Mouse (Mus musculus) granulocyte monocyte progenitor cell, adult 5-6 weeks (primary cell): Measurements from ENCODE around the gene Nectin2. TPM values are rescaled to one million over a fixed set of nuclear protein-coding genes. Genes with fewer than 3 reads are reported as not detected.
A peak's percentile ranks its signal among the peaks of the same experiment; 100 is the strongest.
"Not testable (repeated sequence)": the region's sequence is repeated elsewhere in the genome, so short reads cannot be mapped to it uniquely, and the experiment has no call there.

Experiments
- ATAC-seq: replicated peaks from 2 replicates; pipeline ENCODE4 v1.8.0; 2016; ENCODE audit warnings: mild to moderate bottlenecking, moderate TSS enrichment, inconsistent platforms; ENCODE audit not compliant: poor library complexity, severe bottlenecking
- total RNA-seq, 2 experiments: library from RNA; stranded (forward) in 1 of 2; stranded (reverse) in 1 of 2; fragments of 200-712, 200-1000 nt in 1 of 2; fragments of >200 nt in 1 of 2; fragmentation: Nextera tagmentation in 1 of 2; gene quantifications; 2 replicates each; pipeline ENCODE4 v1.2.3; 2014 to 2017

The Nectin2 gene
- 1.7 and 2.0 TPM in 2 replicates for total RNA-seq (2014; fragmentation: Nextera tagmentation)
- total RNA-seq (2017), result 1.6 and 1.8 TPM in 2 replicates

DNA sequence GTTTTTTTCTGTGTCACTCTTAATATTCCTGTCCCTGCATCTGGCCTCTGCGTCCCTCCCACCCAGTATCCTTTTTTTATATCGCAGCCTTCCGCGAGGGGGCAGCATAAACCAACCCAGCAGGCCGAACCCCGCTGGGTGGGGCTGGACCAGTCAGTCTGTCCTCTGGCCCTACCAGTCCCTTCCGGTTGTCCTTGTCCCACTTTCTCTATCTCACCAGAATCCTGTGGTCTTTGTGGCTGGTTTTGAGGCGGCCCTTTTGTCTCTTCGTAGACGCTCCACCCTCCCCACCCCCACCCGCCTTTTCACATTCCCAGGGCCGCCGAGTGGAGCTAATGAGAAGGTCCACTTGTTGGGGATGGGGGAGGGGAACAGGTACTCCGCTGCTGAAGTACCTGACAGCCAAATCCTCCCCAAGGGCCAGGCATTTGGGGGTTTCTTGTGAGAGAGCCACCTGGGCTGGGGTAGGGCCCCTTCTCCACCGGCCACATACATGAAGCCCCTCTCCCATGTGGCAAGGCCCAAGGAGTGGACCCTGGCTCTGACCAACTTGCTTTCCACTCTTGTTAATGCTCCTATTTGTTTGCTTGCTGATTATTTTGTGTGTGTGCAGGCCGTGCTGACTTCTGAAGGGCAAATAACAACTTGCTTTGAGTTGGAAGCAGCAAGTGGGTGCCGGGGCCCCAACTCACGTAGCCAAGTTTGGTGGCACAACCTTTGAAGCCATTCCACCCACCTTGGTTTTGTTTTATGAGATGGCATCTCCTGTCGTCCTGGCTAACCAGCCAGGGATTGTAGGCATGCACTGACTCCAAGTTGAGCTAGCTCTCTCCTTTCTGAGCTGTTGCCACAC is at the start of gene Nectin2:
Nectin2 (minus strand) TSS at position 267 of the 853 bp plus-strand sequence.
- ATAC-seq, result peak; percentile 64

DNA sequence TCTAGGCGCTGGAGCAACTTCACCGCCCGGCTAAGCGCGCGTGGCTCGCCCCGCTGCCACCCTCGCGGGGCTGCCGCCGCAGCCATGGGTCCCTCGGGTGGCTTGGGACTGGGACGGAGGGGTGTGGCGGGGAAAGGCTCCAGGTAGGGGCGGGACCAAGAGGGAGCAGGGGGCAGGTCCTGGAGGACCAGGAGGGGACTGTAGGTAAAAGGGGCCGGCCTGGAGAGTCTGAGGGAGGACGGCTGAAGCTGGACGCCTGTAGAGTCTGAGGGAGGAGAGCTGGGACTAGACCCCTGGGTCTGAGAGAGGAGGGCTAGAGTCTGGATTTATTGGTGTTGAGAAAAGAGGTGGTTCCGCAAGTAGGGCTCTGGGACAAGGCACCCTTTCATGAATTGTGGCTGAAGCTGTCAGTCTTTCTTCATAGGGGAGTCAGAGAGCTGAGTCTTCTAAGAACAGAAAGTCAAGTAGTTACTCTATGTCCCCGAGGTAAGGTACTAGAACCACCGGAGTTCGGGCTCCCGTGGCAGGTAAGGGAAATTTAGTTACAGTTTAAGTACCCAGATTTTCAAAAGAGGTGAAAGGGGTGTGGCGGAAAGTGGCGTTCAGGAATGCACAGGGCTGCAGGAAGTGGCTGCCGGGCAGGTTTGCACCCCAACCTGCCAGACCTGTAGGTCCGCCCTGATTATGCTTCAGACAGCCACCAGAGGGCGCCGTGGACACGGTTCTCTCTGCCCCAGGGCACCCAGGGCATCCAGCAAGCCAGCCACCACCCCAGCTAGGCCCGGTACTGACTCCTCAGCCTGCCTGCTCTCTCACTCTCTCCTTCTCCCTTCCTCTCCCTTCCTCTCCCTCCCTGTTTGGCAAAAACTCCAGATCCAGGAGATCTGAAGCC is 46.7 kb upstream of the Nectin2 start, which contains the start of gene Cblc:
Cblc (minus strand) TSS at position 113 of the 892 bp plus-strand sequence.
- peak; percentile 92 for ATAC-seq

GRCm38 (mm10) chr7:19796254-19796653 is 46.0 kb upstream of the Nectin2 start:
- no peak for ATAC-seq

GRCm38 (mm10) chr7:19795236-19795635 is 45.0 kb upstream of the Nectin2 start:
- ATAC-seq, result no peak

DNA sequence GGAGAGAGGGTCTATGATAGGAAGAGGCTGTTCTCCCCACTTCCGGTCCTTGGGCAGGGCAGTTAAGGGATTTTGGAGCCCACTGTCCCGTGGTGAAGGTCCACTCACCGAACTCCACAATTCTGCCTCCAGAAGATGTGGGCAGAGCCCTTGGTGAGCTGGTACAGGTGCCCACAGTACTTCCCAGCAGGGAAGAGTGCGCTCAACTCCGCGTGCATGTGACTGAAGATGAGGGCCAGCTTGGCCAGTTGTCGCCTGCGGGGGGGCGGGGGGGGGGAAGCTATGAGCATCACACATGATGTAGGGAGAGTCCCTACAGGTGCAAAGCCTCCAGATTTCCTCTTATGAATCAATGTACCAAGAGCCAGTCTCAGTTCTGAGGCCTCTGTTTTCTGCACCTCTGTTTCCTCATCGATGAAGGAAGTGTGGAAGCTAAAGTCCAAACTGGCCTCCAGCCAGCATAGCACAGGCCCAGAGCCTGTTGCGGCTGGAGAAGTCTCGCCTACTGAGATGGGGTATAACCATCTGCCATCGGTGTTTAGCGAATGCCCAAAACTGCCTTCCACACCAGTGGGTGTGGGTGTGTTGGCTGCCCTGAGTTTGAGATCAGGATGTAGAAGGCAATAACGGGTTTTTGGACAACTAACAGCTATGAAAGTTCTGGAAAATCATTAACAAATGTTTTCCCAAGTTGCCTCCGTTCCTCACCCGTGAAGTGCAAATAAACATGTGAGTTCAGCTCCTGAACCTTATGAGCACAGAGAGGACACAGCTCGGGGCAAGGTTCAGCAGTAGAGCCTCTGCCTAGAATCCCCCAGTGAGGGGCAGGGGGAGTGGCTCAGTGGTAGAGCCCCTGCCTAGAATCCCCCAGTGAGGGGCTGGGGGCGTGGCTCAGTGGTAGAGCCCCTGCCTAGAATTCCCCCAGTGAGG is 42.7 kb upstream of the Nectin2 start:
- ATAC-seq, result 0 out of 2 replicates have a peak, but pooled peaks have one; percentile 8

GRCm38 (mm10) chr7:19791504-19791903 is 41.2 kb upstream of the Nectin2 start:
- ATAC-seq, result not testable (repeated sequence)

GRCm38 (mm10) chr7:19789904-19790347 is 39.6 kb upstream of the Nectin2 start:
- ATAC-seq, result peak; percentile 82

DNA sequence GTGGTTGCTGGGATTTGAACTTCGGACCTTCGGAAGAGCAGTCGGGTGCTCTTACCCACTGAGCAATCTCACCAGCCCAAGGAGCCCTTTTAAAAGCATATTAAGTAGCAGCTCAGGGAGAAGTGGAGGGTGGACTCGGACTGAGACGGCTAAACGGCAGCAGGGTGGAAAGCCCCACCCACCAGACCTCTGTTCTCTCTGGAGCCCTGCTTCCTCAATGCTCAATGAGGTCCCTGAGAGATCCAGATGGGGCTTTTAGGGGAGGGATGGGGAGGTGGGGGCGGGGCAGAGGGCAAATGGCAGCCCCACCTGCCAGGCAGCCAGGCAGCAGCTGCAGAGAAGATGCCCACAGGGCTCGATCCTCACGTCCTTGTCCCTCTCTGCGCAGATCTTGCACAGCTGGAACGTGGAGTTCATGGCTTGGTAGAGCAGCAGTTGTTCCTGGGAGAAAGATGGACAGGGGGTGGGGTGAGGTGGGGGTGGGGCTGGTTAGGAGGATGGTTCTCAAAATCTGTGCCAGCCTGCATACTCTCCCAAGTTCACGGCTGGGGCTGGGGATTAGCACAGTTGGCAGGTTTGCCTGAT is 35.7 kb upstream of the Nectin2 start:
- peak; percentile 34 for ATAC-seq

DNA sequence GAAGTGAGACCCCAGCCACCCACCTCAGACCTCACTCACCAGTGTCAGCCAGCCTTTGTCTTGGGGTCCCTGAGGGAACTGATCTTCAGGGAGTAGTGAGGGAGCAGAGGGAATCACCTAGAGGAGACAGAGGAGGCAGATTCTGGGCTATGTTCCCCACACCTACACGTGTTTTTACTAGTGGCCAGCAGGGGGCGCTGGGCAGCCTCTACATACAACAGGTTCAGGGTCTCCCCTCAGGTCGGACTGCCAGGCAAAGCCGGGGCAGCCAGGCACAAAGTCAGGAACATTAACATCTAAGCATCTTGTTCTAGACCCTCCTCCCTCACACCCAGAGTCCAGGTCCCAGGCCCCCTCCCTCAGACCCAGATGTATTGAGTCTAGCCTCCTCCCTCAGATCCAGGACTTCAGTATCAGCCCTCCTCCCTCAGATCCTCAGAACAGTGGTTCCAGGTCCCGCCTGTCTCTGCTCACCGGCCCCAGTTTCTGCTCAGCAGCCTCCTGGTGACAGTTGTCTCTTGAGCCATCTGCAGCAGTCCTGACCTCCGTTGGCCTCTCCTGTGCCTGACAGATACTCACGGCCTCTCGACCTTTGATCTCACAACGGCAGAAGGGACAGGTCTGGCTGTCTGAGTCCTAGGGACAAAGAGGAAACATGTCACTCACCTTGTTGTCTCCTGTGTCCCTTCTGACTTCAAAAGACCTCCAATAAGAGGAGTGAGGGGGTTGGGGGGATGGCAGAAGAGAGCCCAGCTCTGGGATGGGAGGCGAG is 34.7 kb upstream of the Nectin2 start:
- ATAC-seq, result 0 out of 2 replicates have a peak, but pooled peaks have one; percentile 35

GRCm38 (mm10) chr7:19783630-19784029 is 33.3 kb upstream of the Nectin2 start:
- ATAC-seq, result no peak

- ATAC-seq, result no peak
Observed at GRCm38 (mm10) chr7:19782645-19783044, 32.4 kb upstream of the Nectin2 start.

GRCm38 (mm10) chr7:19781741-19782140 is 31.5 kb upstream of the Nectin2 start:
- no peak for ATAC-seq

DNA sequence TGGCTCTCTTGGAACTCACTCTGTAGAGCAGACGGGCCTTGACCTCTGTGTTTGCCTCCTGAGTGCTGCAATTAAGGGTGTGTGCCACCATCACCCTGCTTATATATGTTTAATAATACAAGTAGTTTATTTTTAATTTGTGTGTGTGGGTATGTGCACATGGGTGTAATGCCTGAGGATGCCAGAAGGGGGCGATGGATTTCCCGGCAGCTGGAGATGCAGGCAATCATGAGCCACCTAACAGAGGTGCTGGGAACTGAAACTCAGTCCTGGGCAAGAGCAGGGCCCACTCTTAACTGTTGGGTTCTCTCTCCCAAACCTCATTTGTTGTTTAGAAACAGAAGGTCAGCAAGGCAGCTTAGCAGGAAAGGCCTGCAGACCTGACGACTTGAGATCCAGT is 29.6 kb upstream of the Nectin2 start:
- ATAC-seq, result no peak

DNA sequence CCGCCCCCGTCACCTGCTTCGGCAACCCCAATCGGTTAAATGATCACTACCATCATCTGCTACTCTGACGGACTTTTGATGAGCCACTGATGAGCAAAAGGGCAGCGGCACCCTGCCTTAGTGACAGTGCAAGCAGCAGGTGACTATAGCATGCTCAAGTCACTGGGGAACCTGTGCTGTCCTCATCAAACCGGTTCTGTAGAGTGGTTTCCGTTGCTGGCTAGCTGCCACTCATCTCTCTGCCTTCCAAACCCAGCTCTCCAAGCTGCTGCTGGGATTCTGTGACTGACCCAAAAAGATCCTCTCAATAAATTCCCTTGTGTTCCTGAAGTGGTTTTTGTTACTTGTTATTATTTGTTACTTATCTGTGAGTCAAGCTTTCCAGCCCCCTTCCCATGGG is 28.4 kb upstream of the Nectin2 start:
- no peak for ATAC-seq

DNA sequence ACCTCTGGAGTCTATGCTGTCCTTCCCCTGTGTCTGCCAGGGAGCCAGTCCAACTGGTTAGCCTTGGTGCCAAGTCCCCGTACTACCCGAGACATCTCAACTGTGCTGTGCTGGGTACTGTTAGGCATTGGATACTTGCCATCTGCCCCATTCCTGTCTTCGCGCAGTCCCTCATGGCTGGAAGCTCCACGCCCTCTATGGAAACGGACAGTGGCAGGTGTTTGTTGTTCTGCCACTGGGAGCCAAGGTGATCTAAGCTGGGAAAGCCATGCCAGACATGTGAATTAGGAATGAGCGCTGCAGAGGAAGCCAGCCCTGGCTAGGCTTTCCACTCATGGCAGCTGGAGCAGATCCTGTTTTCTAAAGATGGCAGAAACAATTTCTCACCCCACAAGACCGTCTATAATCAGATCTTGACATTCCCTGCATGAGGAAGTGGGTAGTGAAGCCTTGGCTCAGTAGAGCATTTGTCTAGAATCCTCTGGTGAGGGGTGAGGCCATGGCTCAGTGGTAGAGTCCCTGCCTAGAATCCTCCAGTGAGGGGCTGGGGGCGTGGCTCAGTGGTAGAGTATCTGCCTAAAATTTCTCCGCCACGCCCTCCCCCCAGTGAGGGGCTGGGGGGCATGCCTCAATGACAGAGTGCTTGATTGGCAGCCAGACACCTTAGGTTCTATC is 26.9 kb upstream of the Nectin2 start:
- ATAC-seq, result 0 out of 2 replicates have a peak, but pooled peaks have one; percentile 20

GRCm38 (mm10) chr7:19771682-19772081 is 21.4 kb upstream of the Nectin2 start:
- ATAC-seq, result no peak

DNA sequence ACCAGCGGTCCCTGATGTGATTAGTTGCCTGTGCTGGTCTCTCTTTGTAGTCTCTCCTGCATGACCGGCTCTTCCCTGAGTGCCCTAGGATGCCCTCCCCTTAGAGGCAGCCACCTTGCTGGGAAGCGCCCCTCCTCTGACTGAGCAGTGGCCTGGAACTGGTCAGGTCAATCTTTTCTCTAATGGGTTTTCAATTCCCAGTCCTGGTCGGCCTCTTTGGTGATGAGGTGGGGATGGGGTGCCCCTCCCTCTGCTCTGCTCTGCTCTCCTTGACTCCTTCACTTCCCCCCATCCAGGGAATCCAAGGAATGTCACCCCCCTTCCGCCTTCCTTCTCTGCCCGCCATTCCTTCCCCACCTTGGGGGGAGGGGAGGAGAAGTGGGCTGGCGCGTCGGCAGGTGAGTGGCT is 20.7 kb upstream of the Nectin2 start, which contains the start of gene Bcam:
Bcam (minus strand) TSS at position 33 of the 408 bp plus-strand sequence.
- ATAC-seq, result no peak

DNA sequence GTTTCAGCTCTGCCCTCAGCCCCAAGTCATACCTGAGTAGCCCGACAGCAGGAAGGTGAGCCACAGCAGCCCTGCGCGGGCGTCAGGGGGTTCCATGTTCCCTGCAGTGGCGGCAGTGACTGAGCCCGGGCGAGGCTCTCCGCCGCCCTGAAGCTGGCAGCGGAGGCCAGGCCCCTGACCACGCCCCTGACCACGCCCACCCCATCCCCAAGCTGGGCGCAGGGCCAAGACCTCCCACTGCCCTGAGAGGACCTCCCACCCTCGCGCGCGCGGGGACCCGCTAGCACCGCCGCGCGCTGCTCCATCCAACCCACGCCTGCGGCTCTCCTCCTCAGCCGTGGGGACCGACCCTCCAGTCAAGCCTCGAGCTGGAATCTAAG is 20.1 kb upstream of the Nectin2 start:
- peak; percentile 63 for ATAC-seq
